Mouse (Mus musculus) ES-Bruce4 (cell line): ENCODE results near the gene Tmem135.

Source experiments
- CTCF ChIP-seq: IDR thresholded peaks from one replicate; pipeline ENCODE4 v1.8.1; 2011; ENCODE audit warnings: low read depth, low read length
- EP300 ChIP-seq: IDR thresholded peaks from 2 replicates; pipeline ENCODE4 v1.6.1; 2011; ENCODE audit warnings: low read depth, low read length; ENCODE audit not compliant: insufficient read depth
- POLR2A ChIP-seq: IDR thresholded peaks from one replicate; pipeline ENCODE4 v1.8.1; 2011; ENCODE audit warnings: low read length; ENCODE audit not compliant: insufficient read depth

DNA sequence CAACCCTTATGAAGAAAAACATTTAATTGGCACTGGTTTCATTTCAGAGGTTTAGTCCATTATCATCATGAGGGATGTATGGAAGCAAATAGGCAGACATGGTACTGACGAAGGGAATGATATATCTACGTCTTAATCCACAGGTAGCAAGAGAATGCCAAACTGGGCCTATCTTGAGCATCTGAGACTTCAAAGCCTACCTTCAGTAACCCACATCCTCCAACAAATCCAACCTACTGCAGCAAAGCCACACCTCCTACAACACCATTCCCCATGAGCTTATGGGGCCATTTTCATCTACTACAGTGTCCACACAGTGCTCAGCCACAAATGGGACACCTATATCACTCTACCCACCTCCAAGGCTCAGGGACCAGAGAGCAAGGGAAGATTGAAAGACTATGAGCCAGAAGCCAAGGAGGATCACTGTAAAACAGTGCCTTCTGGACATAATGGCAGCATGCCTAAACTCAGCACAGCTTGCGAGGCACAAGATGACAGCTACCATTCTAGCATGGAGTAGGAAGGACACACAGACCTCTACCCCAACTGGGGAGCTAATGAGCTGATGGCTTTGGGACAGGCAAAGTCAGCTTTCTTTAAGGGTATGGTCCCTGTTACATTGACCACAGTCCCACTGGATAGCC lies 171.4 kb downstream of the Tmem135 start:
- TF ChIP-seq CTCF (no peak), EP300 (no peak), POLR2A (no peak)
